ENCODE assay signal across 10 mouse cellular contexts in genomic region chr7:19713196-19713595, GRCm38 (mm10). TPM values are rescaled to one million over a fixed set of nuclear protein-coding genes. Genes with fewer than 3 reads are reported as not detected.
DNase-seq lines count a peak whose midpoint lies in the region; ATAC-seq lines count a peak whose summit lies in the region.
"Had no signal": no experiment of that assay in that cellular context is flagged by ENCODE, and none has a peak within 500 bp of the region (broad histone marks: within the 10 kb centered on the region; RNA-seq: fewer than 3 reads in every experiment).

No protein-coding gene starts in this region.

- peaks cover 5% of the 10 kb centered on the region for H3K4me1 ChIP-seq in hindbrain, embryonic 11.5 days (replicated peaks; ENCODE audit: control insufficient read depth, insufficient read depth, low read length)
- peaks cover 26% of the 10 kb centered on the region for H3K4me1 ChIP-seq in hindbrain, embryonic 13.5 days (replicated peaks)

- no peaks in the 10 kb centered on the region for H3K27me3 ChIP-seq in hindbrain, embryonic 11.5 days (ENCODE audit: control insufficient read depth, insufficient read depth, low read length)
- no peaks in the 10 kb centered on the region for H3K27me3 ChIP-seq in hindbrain, embryonic 13.5 days

- H3K4me2 ChIP-seq in hindbrain, embryonic 11.5 days (replicated peaks; ENCODE audit: low read depth, low read length): no peak overlapping the region
- no peak overlapping the region for H3K4me2 ChIP-seq in hindbrain, embryonic 13.5 days

- peak; percentile 27 for DNase-seq in hindbrain, embryonic 11.5 days (ENCODE audit: low spot score)
- peak; percentile 45 for DNase-seq in 416B (ENCODE audit: low read depth)
- DNase-seq in ES-CJ7 (ENCODE audit: low read depth, low spot score): peak; percentile 78
- peak; percentile 71 for DNase-seq in induced T-regulatory cell, adult 2 months (ENCODE audit: low read depth)
- no peak for DNase-seq in left cerebral cortex, postnatal 25 days (ENCODE audit: low spot score in 2 of 2)
- no peak for DNase-seq in adrenal gland, postnatal 4 days (ENCODE audit: low spot score in 2 of 2)

- H3K9ac ChIP-seq in hindbrain, embryonic 11.5 days (ENCODE audit: low read depth, low read length): no peak overlapping the region
- H3K9ac ChIP-seq in hindbrain, embryonic 13.5 days: no peak overlapping the region

- H3K27ac ChIP-seq in hindbrain, embryonic 11.5 days (ENCODE audit: low read depth, low read length): no peak overlapping the region
- no peak overlapping the region for H3K27ac ChIP-seq in hindbrain, embryonic 13.5 days

- no peak overlapping the region for H3K4me3 ChIP-seq in hindbrain, embryonic 11.5 days (ENCODE audit: low read depth, low read length)
- H3K4me3 ChIP-seq in hindbrain, embryonic 13.5 days: no peak overlapping the region

- intact Hi-C loops in left cerebral cortex, postnatal 25 days (cut with DNase I): loop anchor here (2.0 kb wide), 1 partner anchor 44 kb away; no protein-coding TSS in a partner anchor

- 59% methylated on average over 4 of the region's 4 CpGs for WGBS in hindbrain, embryonic 11.5 days
- WGBS in hindbrain, embryonic 13.5 days: 60% methylated on average over 4 of the region's 4 CpGs

- no peak for ATAC-seq in hindbrain, embryonic 11.5 days (ENCODE audit: low FRiP score)
- no peak for ATAC-seq in hindbrain, embryonic 13.5 days (ENCODE audit: low FRiP score)
- no peak for ATAC-seq in inflammation-experienced regulatory T-cells, adult 6 months

- no peaks in the 10 kb centered on the region for H3K9me3 ChIP-seq in hindbrain, embryonic 11.5 days (ENCODE audit: control insufficient read depth, low read length)
- H3K9me3 ChIP-seq in hindbrain, embryonic 13.5 days: no peaks in the 10 kb centered on the region

- H3K36me3 ChIP-seq in hindbrain, embryonic 11.5 days (ENCODE audit: control insufficient read depth, insufficient read depth, low read length): 0 out of 2 replicates have a peak, but pooled peaks cover 4% of the 10 kb centered on the region
- H3K36me3 ChIP-seq in hindbrain, embryonic 13.5 days: peaks cover 49% of the 10 kb centered on the region

RNA-seq across cellular contexts. Expression of gene Tomm40, which starts 2.0 kb away (rescaled TPM):
- 113 and 129 TPM in 2 replicates for polyA plus RNA-seq in hindbrain, embryonic 11.5 days (2014; fragmentation: Nextera tagmentation; extraction: Ambion mirVana)
- polyA plus RNA-seq in hindbrain, embryonic 13.5 days (2015; fragmentation: Nextera tagmentation; extraction: Ambion mirVana): 119 and 124 TPM in 2 replicates
- 10 to 100 TPM in 1 of 3 experiments, 1 to 10 TPM in 2; 7.3 to 10.5 (median 8.0) TPM for polyA plus RNA-seq in inflammation-experienced regulatory T-cells, adult 6 months (2017; shearing (Covaris generic))
- 100 to 1,000 TPM; 112 to 115 TPM for total RNA-seq in left cerebral cortex, postnatal 25 days (2021)
- 100 to 1,000 TPM; 137 to 139 TPM for total RNA-seq in adrenal gland, postnatal 4 days (2021)

RNA-seq across cellular contexts. Expression of gene Apoe, which starts 14.2 kb away (rescaled TPM):
- 192 and 221 TPM in 2 replicates for polyA plus RNA-seq in hindbrain, embryonic 11.5 days (2014; fragmentation: Nextera tagmentation; extraction: Ambion mirVana)
- polyA plus RNA-seq in hindbrain, embryonic 13.5 days (2015; fragmentation: Nextera tagmentation; extraction: Ambion mirVana): 339 and 374 TPM in 2 replicates
- polyA plus RNA-seq in inflammation-experienced regulatory T-cells, adult 6 months (2017; shearing (Covaris generic)): 10 to 100 TPM in 2 of 3 experiments, 1 to 10 TPM in 1; 8.7 to 11.9 (median 10.6) TPM
- 1,000 to 10,000 TPM; 2,052 to 2,099 TPM for total RNA-seq in left cerebral cortex, postnatal 25 days (2021)
- 1,000 to 10,000 TPM in 1 of 2 experiments, 100 to 1,000 TPM in 1; 636 to 2,003 TPM for total RNA-seq in adrenal gland, postnatal 4 days (2021)

RNA-seq across cellular contexts. Expression of gene Apoc1, which starts 20.7 kb away (rescaled TPM):
- polyA plus RNA-seq in hindbrain, embryonic 11.5 days (2014; fragmentation: Nextera tagmentation; extraction: Ambion mirVana): 3.0 and 3.4 TPM in 2 replicates
- polyA plus RNA-seq in hindbrain, embryonic 13.5 days (2015; fragmentation: Nextera tagmentation; extraction: Ambion mirVana): 2.7 and 3.8 TPM in 2 replicates
- polyA plus RNA-seq in inflammation-experienced regulatory T-cells, adult 6 months (2017; shearing (Covaris generic)): 1 to 10 TPM in 1 of 3 experiments, not detected in 2; 1.2 TPM
- 1 to 10 TPM; 2.6 to 4.0 TPM for total RNA-seq in left cerebral cortex, postnatal 25 days (2021)
- total RNA-seq in adrenal gland, postnatal 4 days (2021): 100 to 1,000 TPM; 390 to 714 TPM

RNA-seq across cellular contexts. Expression of gene Apoc4, which starts 31.9 kb away (rescaled TPM):
- not detected in 2 replicates for polyA plus RNA-seq in hindbrain, embryonic 11.5 days (2014; fragmentation: Nextera tagmentation; extraction: Ambion mirVana)
- polyA plus RNA-seq in hindbrain, embryonic 13.5 days (2015; fragmentation: Nextera tagmentation; extraction: Ambion mirVana): 0.12 TPM in 1 of 2 replicates, not detected in the other
- 1 to 10 TPM in 2 of 3 experiments, not detected in 1; 1.0 to 1.4 TPM for polyA plus RNA-seq in inflammation-experienced regulatory T-cells, adult 6 months (2017; shearing (Covaris generic))
- total RNA-seq in left cerebral cortex, postnatal 25 days (2021): not detected
- 100 to 1,000 TPM in 1 of 2 experiments, 10 to 100 TPM in 1; 82.0 to 218 TPM for total RNA-seq in adrenal gland, postnatal 4 days (2021)

RNA-seq across cellular contexts. Expression of gene Gm44805, which starts 32.0 kb away (rescaled TPM):
- polyA plus RNA-seq in hindbrain, embryonic 11.5 days (2014; fragmentation: Nextera tagmentation; extraction: Ambion mirVana): not detected in 2 replicates
- not detected in 2 replicates for polyA plus RNA-seq in hindbrain, embryonic 13.5 days (2015; fragmentation: Nextera tagmentation; extraction: Ambion mirVana)
- not detected for polyA plus RNA-seq in inflammation-experienced regulatory T-cells, adult 6 months (2017; shearing (Covaris generic))
- not detected for total RNA-seq in left cerebral cortex, postnatal 25 days (2021)
- 1 to 10 TPM; 3.2 to 9.1 TPM for total RNA-seq in adrenal gland, postnatal 4 days (2021)
- total RNA-seq: neutrophil, adult 5-6 weeks had no signal
- polyA plus RNA-seq: gonadal fat pad, adult 2 months had no signal

Comparison
In these comparisons a context has a peak if more than half of its experiments do, and no peak if none do; other contexts are left out.
1. DNase-seq: peak in hindbrain, embryonic 11.5 days (single experiment), 416B (single experiment), ES-CJ7 (single experiment) and induced T-regulatory cell, adult 2 months (single experiment); none in left cerebral cortex, postnatal 25 days (0 of 2) and adrenal gland, postnatal 4 days (0 of 2).
2. RNA of gene Apoe, which starts 14.2 kb away (polyA plus RNA-seq): 339 to 374 TPM in hindbrain, embryonic 13.5 days and 192 to 221 TPM in hindbrain, embryonic 11.5 days; 8.7 to 11.9 TPM in inflammation-experienced regulatory T-cells, adult 6 months; every median in the first group is over 10 times any median in the second.